Mouse (Mus musculus): Measurements from ENCODE around the gene Bysl.

The Bysl gene

DNA sequence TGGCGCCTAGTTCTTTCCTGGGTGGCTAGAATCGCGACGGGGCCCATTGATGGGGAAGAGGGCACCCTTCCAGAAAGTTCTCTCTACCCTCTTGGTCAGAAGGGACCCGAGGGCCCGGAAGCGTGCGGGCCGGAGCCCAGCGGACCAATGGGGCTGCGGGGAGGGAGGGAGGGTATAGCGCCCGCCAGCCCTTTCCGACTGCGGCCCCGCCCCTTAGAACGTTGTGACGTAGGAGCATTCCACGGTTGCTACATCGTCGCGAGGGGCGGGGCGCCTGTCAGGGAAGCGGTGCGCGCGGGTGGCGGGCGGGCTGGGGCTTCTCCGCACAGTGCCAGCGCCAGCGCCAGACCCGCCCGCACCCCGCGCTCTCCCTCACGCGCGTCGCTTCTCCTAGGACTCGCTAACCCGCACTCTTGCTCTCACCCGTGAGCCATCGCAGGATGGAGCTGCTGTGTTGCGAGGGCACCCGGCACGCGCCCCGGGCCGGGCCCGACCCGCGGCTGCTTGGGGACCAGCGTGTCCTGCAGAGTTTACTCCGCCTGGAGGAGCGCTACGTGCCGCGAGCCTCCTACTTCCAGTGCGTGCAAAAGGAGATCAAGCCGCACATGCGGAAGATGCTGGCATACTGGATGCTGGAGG is 18.0 kb downstream of the Bysl start:
- peak; percentile 94 to 95 for DNase-seq

GRCm38 (mm10) chr17:47591073-47591472 is 20.2 kb downstream of the Bysl start:
- DNase-seq: no peak

DNA sequence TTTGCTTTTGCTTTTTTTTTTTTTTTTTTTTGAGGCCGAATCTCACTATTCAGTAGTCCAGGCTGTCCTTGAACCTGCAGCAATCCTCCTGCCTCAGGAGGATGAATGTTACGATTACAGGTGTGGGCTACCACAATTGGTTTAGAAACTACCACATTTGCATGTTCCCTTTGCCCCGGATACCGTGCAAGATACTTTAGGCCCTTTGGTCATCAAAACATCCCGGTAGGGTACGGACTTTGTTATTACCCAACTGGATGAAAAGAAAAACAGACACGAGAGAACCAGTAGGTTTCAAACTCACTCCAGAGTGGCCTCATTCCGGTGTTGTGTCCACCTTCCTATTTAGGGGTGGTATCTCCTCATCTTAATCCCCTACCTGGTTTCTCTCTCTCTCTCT is 22.8 kb downstream of the Bysl start:
- no peak for DNase-seq

DNA sequence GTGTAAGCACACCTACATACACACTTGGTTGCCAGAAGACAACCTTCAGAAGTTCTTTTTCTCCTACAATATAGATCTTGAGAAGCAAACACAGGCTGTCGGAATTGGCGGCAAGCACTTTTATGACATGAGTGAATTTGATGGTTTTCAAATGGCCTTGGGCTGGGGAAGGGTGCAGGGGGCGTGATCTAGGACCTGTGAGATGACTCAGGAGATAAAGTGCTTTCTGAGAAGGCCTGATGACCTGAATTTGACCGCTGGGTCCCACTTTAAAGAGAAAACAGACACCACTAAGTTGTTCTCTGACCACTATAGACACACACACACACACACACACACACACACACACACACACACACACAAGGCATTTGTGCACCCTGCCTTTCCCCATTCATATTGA is 30.3 kb downstream of the Bysl start:
- DNase-seq: no peak

- DNase-seq: no peak
These were observed 32.6 kb downstream of the Bysl start for GRCm38 (mm10) chr17:47578655-47579054.

DNA sequence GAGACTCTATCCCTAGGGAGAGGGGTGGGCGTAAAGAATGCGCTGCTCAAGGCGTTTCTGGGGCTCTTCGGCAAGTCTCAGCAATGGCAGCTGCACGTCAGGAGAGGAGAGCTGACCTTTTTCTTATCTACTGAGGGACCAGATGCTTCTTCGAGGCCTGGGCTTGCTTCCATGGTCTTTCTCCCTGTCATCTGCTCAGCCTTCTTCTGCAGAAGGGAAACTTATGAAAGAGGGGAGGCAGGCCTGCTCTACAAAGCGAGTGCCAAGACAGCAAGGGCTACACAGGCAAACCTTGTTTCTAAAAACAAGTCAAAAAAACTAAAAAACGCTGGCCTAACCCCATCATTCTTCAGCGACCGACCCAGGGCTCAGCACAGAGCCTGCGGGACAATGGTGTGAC is 36.5 kb downstream of the Bysl start:
- no peak for DNase-seq

GRCm38 (mm10) chr17:47574028-47574427 is 37.3 kb downstream of the Bysl start:
- DNase-seq: no peak

- no peak for DNase-seq
These were observed 38.9 kb downstream of the Bysl start for GRCm38 (mm10) chr17:47572436-47572835.

DNA sequence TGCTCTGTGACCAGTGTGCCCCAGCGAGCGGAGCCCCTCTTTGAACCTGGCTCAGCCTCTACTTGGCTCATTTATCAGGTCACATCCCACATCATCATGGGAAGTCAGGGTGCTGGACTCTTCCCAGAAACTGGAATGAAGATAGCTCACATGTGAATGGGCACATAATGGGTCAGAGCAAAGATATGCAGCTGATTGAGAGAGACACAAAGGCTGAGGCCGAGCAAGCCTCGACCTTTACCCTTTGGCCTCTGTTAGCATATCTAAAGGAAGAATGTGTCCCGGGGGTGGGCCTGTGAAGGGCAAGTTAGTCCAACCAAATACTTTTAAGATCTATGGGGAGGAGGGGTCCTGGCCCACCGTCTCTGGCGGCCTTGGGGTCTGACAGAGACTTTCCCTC is 39.7 kb downstream of the Bysl start:
- DNase-seq: no peak

DNA sequence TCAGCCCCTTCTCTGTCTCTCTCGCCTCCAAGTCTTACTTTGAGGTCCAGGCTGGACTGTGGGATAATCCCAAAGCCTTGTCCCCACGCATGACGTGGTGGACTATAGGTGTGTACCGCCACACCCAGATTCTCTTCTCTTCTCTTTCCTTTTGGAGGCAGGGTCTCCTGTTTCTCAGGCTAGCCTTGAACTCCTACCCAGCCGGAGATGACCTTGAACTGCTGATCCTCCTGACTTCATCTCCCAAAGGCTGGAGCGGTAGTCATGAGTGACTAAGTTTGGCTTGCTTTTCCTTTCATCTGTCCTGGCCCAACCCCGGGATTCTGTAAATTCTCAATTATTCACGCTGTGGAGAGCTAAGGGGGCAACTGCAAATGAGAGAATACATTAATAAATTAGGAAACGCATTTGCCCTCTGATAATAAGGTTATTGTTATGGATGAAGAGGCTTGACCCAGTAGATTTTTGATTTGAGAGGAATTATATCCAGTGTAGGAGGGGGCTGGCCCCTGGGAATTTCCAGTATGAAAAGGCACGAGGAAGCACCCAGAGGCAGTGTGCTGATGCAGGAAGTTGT is 42.3 kb downstream of the Bysl start:
- DNase-seq: no peak

DNA sequence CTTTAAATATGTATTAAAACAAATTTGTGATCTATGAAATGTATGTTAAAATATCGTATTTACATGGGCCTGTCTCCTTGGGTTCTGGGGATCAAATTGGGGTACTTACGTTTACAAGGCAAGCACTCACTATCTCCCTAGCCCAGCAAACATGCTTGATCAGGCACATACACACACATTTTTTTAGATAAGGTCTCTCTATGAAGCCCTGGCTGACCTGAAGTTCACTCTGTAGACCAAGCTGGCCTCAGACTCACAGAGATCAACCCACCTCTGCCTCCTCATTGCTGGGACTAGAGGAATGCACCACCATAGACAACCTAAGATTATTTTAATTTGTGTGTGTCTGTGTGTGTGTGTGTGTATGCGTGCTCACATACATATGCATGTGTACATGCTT is 42.9 kb downstream of the Bysl start:
- no peak for DNase-seq

DNA sequence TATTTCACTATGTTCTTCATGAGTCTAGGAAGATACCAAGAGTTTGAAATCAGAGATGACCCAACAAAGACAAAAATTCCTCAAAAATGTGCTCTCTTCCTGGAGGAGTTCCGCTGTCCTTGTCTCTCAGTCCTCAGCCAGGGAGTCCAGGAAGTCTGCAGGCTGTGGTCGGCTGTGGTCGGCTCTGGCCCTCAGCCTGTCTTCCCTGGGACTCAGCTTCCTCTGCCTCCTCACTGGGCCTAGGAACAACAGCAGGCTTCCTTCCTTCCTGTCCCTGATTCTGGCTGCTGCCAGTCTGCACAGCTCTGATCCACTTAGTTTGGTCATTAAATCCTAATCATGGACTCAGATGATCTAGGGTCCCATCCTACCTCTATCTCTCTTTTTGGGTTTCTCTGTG is 44.0 kb downstream of the Bysl start:
- DNase-seq: no peak

GRCm38 (mm10) chr17:47566133-47566532 is 45.2 kb downstream of the Bysl start:
- DNase-seq: no peak

DNA sequence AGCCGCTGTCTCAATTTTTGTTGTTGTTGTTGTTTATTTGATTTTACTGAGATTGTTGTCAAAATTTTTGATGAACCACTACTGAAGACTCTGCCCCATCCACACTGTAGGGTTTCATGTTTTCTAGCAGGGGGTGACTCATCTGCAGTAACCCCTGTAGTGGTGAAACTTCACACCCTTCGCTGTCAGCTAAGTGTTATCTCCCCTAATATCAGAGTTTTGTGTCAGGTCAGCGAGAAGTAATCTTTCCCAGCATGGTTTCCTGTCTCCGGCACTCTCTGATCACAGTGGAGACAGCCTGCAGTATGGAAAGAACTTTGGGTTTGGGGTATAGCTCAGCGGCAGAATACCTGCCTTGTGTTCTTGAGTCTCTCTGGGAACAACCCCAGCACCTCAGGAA is 46.7 kb downstream of the Bysl start:
- no peak for DNase-seq

- no peak for DNase-seq
These were observed 48.4 kb downstream of the Bysl start for GRCm38 (mm10) chr17:47562875-47563274.

DNA sequence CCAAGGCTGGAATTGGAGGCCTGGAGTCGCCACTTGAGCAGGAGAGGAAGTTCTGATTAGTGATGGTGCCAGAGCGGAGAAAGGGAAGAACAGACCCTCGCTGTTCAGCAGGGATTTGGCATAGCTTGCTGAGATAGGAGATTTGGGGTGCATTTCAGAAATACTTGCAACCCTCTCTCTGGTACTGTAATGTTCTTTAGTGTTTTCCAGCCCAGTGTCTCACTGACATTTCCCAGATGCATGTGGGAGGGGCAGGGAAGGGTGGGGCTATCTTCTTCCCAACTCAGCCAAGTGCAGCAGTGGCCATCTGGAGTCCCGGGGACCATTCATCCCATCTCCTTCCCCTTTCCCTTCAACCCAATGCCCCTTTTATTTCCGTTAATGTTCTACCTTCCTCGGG is 51.6 kb downstream of the Bysl start:
- DNase-seq: no peak

DNA sequence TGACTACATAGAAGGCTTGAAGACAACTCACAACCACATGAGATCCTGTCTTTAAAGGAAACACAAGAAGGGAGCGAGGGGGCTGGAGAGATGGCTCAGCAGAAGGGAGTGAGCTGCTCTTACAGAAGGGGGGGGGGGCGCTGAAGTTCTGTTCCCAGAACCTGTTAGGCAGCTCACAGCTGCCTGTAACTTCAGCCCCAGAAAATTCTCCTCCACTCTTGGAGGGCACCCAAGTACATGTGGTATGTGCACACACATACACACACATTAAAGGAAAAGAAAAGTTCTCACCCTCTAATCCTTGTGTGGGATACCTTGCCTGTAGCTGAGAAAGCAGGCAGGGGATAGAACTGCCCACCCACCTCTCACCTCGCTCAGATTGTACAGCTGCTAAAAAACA is 54.1 kb downstream of the Bysl start:
- DNase-seq: no peak

- no peak for DNase-seq
These were observed 56.7 kb downstream of the Bysl start for GRCm38 (mm10) chr17:47554621-47555020.

GRCm38 (mm10) chr17:47552994-47553393 is 58.3 kb downstream of the Bysl start:
- DNase-seq: no peak

DNA sequence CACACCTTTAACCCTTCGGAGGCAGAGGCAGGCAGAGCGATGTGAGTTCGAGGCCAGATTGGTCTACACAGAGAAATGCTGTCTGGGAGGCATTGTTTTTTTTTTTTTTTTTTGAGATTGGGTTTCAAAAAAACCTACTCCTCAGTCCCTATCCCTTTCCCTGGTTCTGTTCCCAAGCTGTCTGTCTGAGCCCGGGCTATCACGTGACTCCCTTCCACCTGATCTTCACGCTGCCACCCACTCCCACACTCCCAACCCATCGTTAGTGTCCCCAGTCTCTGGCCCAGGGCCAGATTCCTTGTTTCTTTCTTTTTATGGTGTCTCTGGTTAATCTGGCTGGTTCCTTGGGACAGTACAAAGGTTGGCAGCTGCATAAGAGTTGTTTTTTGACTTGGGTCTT is 60.2 kb downstream of the Bysl start:
- DNase-seq: peak in 1 of 2 experiments; percentile 5

Measured in cerebellum, postnatal 14 days (tissue).